Comparison of ENCODE assay signal across 29 mouse cellular contexts in the genomic region with DNA sequence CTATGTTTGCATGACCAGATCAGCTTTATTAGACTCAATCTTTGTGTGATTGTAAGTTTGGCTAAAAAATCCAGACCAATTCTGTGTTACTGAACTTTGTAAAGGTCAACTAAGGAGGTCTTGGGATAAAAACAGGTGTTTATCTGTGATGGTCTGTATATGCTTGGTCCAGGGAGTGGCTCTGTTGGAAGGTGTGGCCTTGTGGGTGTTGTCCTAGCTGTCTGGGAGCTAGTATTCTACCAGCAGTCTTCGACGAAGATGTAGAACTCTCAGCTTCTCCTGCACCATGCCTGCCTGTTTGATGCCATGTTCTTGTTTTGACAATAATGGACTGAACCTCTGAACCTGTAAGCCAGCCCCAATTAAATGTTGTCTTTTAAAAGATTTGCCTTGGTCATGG. TPM values are rescaled to one million over a fixed set of nuclear protein-coding genes. Genes with fewer than 3 reads are reported as not detected.
DNase-seq lines count a peak whose midpoint lies in the region; ATAC-seq lines count a peak whose summit lies in the region.
"Had no signal": no experiment of that assay in that cellular context is flagged by ENCODE, and none has a peak within 500 bp of the region (broad histone marks: within the 10 kb centered on the region; RNA-seq: fewer than 3 reads in every experiment).

No protein-coding gene starts in this region.

- no peaks in the 10 kb centered on the region for H3K9me3 ChIP-seq in liver, embryonic 11.5 days (ENCODE audit: control insufficient read depth, low read length)
- H3K9me3 ChIP-seq in liver, embryonic 12.5 days (replicated peaks) = no peaks in the 10 kb centered on the region
- H3K9me3 ChIP-seq in liver, embryonic 15.5 days (replicated peaks) = no peaks in the 10 kb centered on the region
- H3K9me3 ChIP-seq in heart, embryonic 12.5 days (replicated peaks) = no peaks in the 10 kb centered on the region
- H3K9me3 ChIP-seq: embryonic facial prominence, embryonic 10.5 days; embryonic facial prominence, embryonic 13.5 days; forebrain, embryonic 12.5 days; forebrain, embryonic 15.5 days; G1E; heart, embryonic 10.5 days; hindbrain, embryonic 10.5 days; hindbrain, embryonic 13.5 days had no signal

- H3K4me2 ChIP-seq in liver, embryonic 11.5 days = no peak overlapping the region
- H3K4me2 ChIP-seq in liver, embryonic 12.5 days = no peak overlapping the region
- H3K4me2 ChIP-seq in liver, embryonic 15.5 days = no peak overlapping the region
- H3K4me2 ChIP-seq in heart, embryonic 12.5 days = no peak overlapping the region
- H3K4me2 ChIP-seq: embryonic facial prominence, embryonic 13.5 days; forebrain, embryonic 12.5 days; forebrain, embryonic 15.5 days; hindbrain, embryonic 13.5 days had no signal

- peak; percentile 70 for ATAC-seq in liver, embryonic 11.5 days (replicated peaks; ENCODE audit: low FRiP score)
- peak; percentile 87 for ATAC-seq in liver, embryonic 12.5 days
- ATAC-seq in liver, embryonic 15.5 days (ENCODE audit: insufficient read depth) = peak; percentile 77
- no peak for ATAC-seq in heart, embryonic 12.5 days (ENCODE audit: insufficient number of reproducible peaks, low FRiP score)
- ATAC-seq: forebrain, embryonic 15.5 days; hindbrain, postnatal 0 days; inflammation-experienced regulatory T-cells, adult 6 months; Patski had no signal

- DNase-seq in liver, embryonic 11.5 days (ENCODE audit: low spot score) = no peak
- no peak for DNase-seq in liver
- no peak for DNase-seq in cerebellum, adult 11 months
- no peak for DNase-seq in right cerebral cortex, postnatal 36 days (ENCODE audit: low spot score in 2 of 2)
- DNase-seq: adrenal gland, postnatal 10 days; adrenal gland, postnatal 36 days; B cell, adult 2 months; cerebellum, adult 11-12 months; cerebellum, adult 8-10 months; cerebellum, postnatal 10 days; cerebellum, postnatal 36 days; embryo, embryonic 11 days; gastrocnemius, postnatal 25 days; heart, adult 2 months had no signal

- H3K27me3 ChIP-seq in liver, embryonic 11.5 days (replicated peaks; ENCODE audit: control insufficient read depth, insufficient read depth, low read length) = no peaks in the 10 kb centered on the region
- H3K27me3 ChIP-seq in liver, embryonic 12.5 days (replicated peaks) = no peaks in the 10 kb centered on the region
- H3K27me3 ChIP-seq in liver, embryonic 15.5 days = no peaks in the 10 kb centered on the region
- no peaks in the 10 kb centered on the region for H3K27me3 ChIP-seq in heart, embryonic 12.5 days (replicated peaks)
- H3K27me3 ChIP-seq: CH12.LX; embryonic facial prominence, embryonic 13.5 days; forebrain, embryonic 12.5 days; forebrain, embryonic 15.5 days; hindbrain, embryonic 13.5 days; Patski had no signal

- no peak overlapping the region for H3K27ac ChIP-seq in liver, embryonic 11.5 days (ENCODE audit: low read depth, low read length)
- H3K27ac ChIP-seq in liver, embryonic 12.5 days = no peak overlapping the region
- H3K27ac ChIP-seq in liver, embryonic 15.5 days (replicated peaks) = no peak overlapping the region
- H3K27ac ChIP-seq in heart, embryonic 12.5 days (ENCODE audit: poor library complexity, severe bottlenecking) = no peak overlapping the region
- H3K27ac ChIP-seq: embryonic facial prominence, embryonic 10.5 days; embryonic facial prominence, embryonic 13.5 days; forebrain, embryonic 12.5 days; forebrain, embryonic 15.5 days; heart, adult 2 months; heart, embryonic 10.5 days; hindbrain, embryonic 10.5 days; hindbrain, embryonic 13.5 days; hindbrain, postnatal 0 days had no signal

- no peak overlapping the region for H3K9ac ChIP-seq in liver, embryonic 11.5 days (ENCODE audit: low read depth, low read length)
- no peak overlapping the region for H3K9ac ChIP-seq in liver, embryonic 12.5 days
- H3K9ac ChIP-seq in liver, embryonic 15.5 days = no peak overlapping the region
- no peak overlapping the region for H3K9ac ChIP-seq in heart, embryonic 12.5 days
- H3K9ac ChIP-seq: embryonic facial prominence, embryonic 13.5 days; forebrain, embryonic 12.5 days; forebrain, embryonic 15.5 days; hindbrain, embryonic 13.5 days had no signal

- WGBS in liver, embryonic 11.5 days = 82% methylated on average over 2 of the region's 2 CpGs
- WGBS in liver, embryonic 12.5 days (ENCODE audit: insufficient replicate concordance) = 69% methylated on average over 2 of the region's 2 CpGs
- WGBS in liver, embryonic 15.5 days (ENCODE audit: insufficient replicate concordance) = 39% methylated on average over 2 of the region's 2 CpGs
- 78% methylated on average over 2 of the region's 2 CpGs for WGBS in heart, embryonic 12.5 days

- H3K4me3 ChIP-seq in liver, embryonic 11.5 days (ENCODE audit: low read depth, low read length) = no peak overlapping the region
- H3K4me3 ChIP-seq in liver, embryonic 12.5 days = no peak overlapping the region
- H3K4me3 ChIP-seq in liver, embryonic 15.5 days (replicated peaks) = no peak overlapping the region
- H3K4me3 ChIP-seq in heart, embryonic 12.5 days = no peak overlapping the region
- H3K4me3 ChIP-seq: embryonic facial prominence, embryonic 10.5 days; embryonic facial prominence, embryonic 13.5 days; forebrain, embryonic 12.5 days; forebrain, embryonic 15.5 days; heart, adult 2 months; heart, embryonic 10.5 days; hindbrain, embryonic 10.5 days; hindbrain, embryonic 13.5 days had no signal

- peaks cover 2% of the 10 kb centered on the region for H3K36me3 ChIP-seq in liver, embryonic 11.5 days (ENCODE audit: control insufficient read depth, insufficient read depth, low read length)
- H3K36me3 ChIP-seq in liver, embryonic 12.5 days = peaks cover 63% of the 10 kb centered on the region
- peaks cover 28% of the 10 kb centered on the region for H3K36me3 ChIP-seq in liver, embryonic 15.5 days (replicated peaks)
- peaks cover 51% of the 10 kb centered on the region for H3K36me3 ChIP-seq in heart, embryonic 12.5 days

- H3K4me1 ChIP-seq in liver, embryonic 11.5 days (replicated peaks; ENCODE audit: control insufficient read depth, insufficient read depth, low read length) = peaks cover 3% of the 10 kb centered on the region; the same call in 1 of the 2 replicates
- peaks cover 27% of the 10 kb centered on the region for H3K4me1 ChIP-seq in liver, embryonic 12.5 days
- H3K4me1 ChIP-seq in liver, embryonic 15.5 days (replicated peaks) = peaks cover 14% of the 10 kb centered on the region
- 0 out of 2 replicates have a peak, but pooled peaks cover 1% of the 10 kb centered on the region for H3K4me1 ChIP-seq in heart, embryonic 12.5 days (replicated peaks)
- H3K4me1 ChIP-seq: forebrain, embryonic 12.5 days; forebrain, embryonic 15.5 days; heart, embryonic 10.5 days had no signal

RNA-seq across cellular contexts. Expression of a gene that starts 11.6 kb away (rescaled TPM):
- 15.8 and 16.8 TPM in 2 replicates for polyA plus RNA-seq in liver, embryonic 11.5 days (2014; fragmentation: Nextera tagmentation; extraction: Ambion mirVana)
- 9.3 and 10.5 TPM in 2 replicates for polyA plus RNA-seq in liver, embryonic 12.5 days (2016; fragmentation: Nextera tagmentation; extraction: Ambion mirVana)
- 5.8 TPM in 2 replicates for polyA plus RNA-seq in liver, embryonic 15.5 days (2015; fragmentation: Nextera tagmentation; extraction: Ambion mirVana)
- polyA plus RNA-seq in heart, embryonic 12.5 days (2016; fragmentation: Nextera tagmentation; extraction: Ambion mirVana) = 10.5 and 11.6 TPM in 2 replicates
